Comparison of ENCODE assay signal across 9 mouse cellular contexts in the genomic region with DNA sequence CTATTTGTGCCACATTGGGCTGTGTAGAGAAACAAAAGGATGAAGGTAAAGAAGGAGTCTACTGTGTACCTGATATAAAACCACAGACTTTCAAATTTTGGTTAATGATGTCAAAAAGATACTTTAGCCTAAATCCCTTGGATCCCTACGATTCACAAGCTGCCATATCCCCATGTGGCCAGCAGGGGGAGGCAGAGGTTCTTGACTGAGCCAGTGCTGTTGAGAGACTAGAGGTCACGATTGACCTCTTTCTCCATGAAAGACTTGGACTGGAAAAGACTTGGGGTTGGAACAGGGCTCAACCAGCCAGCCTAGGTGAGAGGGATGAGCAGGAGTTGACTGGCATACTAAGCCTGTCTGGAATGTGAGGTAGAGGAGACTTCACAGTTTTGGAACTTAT. TPM values are rescaled to one million over a fixed set of nuclear protein-coding genes. Genes with fewer than 3 reads are reported as not detected.
DNase-seq lines count a peak whose midpoint lies in the region; ATAC-seq and TF ChIP-seq lines count a peak whose summit lies in the region.
"Had no signal": no experiment of that assay in that cellular context is flagged by ENCODE, and none has a peak within 500 bp of the region (broad histone marks: within the 10 kb centered on the region; RNA-seq: fewer than 3 reads in every experiment).

No protein-coding gene starts in this region.

- peak; percentile 97 for TF ChIP-seq CTCF in E14TG2a.4 (conservative IDR thresholded peaks at IDR 0.05; ENCODE audit: low read length)
- TF ChIP-seq CTCF in lung, postnatal 0 days (IDR thresholded peaks at IDR 0.05) = peak; percentile 93
- peak; percentile 91; the same call in 1 of the 2 replicates for TF ChIP-seq CTCF in small intestine, adult 2 months (IDR thresholded peaks at IDR 0.05; ENCODE audit: extremely low read depth, insufficient read length, insufficient replicate concordance, low read depth, low read length)

- no peaks in the 10 kb centered on the region for H3K36me3 ChIP-seq in forebrain, embryonic 10.5 days (replicated peaks)
- H3K36me3 ChIP-seq in forebrain, embryonic 12.5 days (replicated peaks) = no peaks in the 10 kb centered on the region
- no peaks in the 10 kb centered on the region for H3K36me3 ChIP-seq in E14TG2a.4 (ENCODE audit: insufficient read depth, low read length)
- no peaks in the 10 kb centered on the region for H3K36me3 ChIP-seq in lung, postnatal 0 days (ENCODE audit: insufficient read depth, low read length)
- no peaks in the 10 kb centered on the region for H3K36me3 ChIP-seq in small intestine, adult 2 months (ENCODE audit: control insufficient read depth, insufficient read depth, low read length)

- peak; percentile 49 for DNase-seq in forebrain, embryonic 10.5 days (ENCODE audit: extremely low spot score, low spot score)
- DNase-seq in c-Kit-negative CD71-positive TER-119-positive erythroid progenitor cells, embryonic 14.5 days (ENCODE audit: low read depth, low spot score) = peak; percentile 9
- peak; percentile 16 for DNase-seq in fibroblast of lung, adult 2 months (ENCODE audit: low read depth)
- peak; percentile 11 for DNase-seq in large intestine, adult 2 months (ENCODE audit: low read depth, low spot score)
- peak; percentile 62 for DNase-seq in lung, postnatal 0 days (ENCODE audit: low spot score)

- no peak overlapping the region for H3K4me3 ChIP-seq in forebrain, embryonic 10.5 days
- no peak overlapping the region for H3K4me3 ChIP-seq in forebrain, embryonic 12.5 days (replicated peaks)
- H3K4me3 ChIP-seq in E14TG2a.4 (replicated peaks; ENCODE audit: low read length) = no peak overlapping the region
- H3K4me3 ChIP-seq in lung, postnatal 0 days (ENCODE audit: low read depth, low read length) = no peak overlapping the region
- no peak overlapping the region for H3K4me3 ChIP-seq in small intestine, adult 2 months (ENCODE audit: low read depth, low read length)

- H3K4me2 ChIP-seq in forebrain, embryonic 12.5 days = no peak overlapping the region
- no peak overlapping the region for H3K4me2 ChIP-seq in lung, postnatal 0 days (replicated peaks; ENCODE audit: low read depth, low read length)

- TF ChIP-seq EP300 in lung, postnatal 0 days (IDR thresholded peaks at IDR 0.05) = no peak

- ATAC-seq in forebrain, embryonic 12.5 days (ENCODE audit: low FRiP score) = no peak
- no peak for ATAC-seq in lung, postnatal 0 days

- no peaks in the 10 kb centered on the region for H3K4me1 ChIP-seq in forebrain, embryonic 10.5 days
- H3K4me1 ChIP-seq in forebrain, embryonic 12.5 days = no peaks in the 10 kb centered on the region
- no peaks in the 10 kb centered on the region for H3K4me1 ChIP-seq in E14TG2a.4 (replicated peaks; ENCODE audit: low read depth, low read length)
- no peaks in the 10 kb centered on the region for H3K4me1 ChIP-seq in lung, postnatal 0 days (ENCODE audit: insufficient read depth, low read depth, low read length)
- no peaks in the 10 kb centered on the region for H3K4me1 ChIP-seq in small intestine, adult 2 months (ENCODE audit: control insufficient read depth, insufficient read depth, insufficient read length, low read length)

- WGBS in forebrain, embryonic 10.5 days = 20% methylated on average over 2 of the region's 2 CpGs
- WGBS in forebrain, embryonic 12.5 days = 12% methylated on average over 2 of the region's 2 CpGs
- WGBS in large intestine, adult 2 months = 9% methylated on average over 2 of the region's 2 CpGs
- 1% methylated on average over 2 of the region's 2 CpGs for WGBS in lung, postnatal 0 days
- 4% methylated on average over 2 of the region's 2 CpGs for WGBS in small intestine, adult 2 months

- H3K9ac ChIP-seq in forebrain, embryonic 12.5 days = no peak overlapping the region
- H3K9ac ChIP-seq in lung, postnatal 0 days (replicated peaks; ENCODE audit: low read depth) = no peak overlapping the region

- no peak for TF ChIP-seq POLR2A in small intestine, adult 2 months (IDR thresholded peaks at IDR 0.05; ENCODE audit: low read depth, low read length)

- no peak overlapping the region for H3K27ac ChIP-seq in forebrain, embryonic 10.5 days
- H3K27ac ChIP-seq in forebrain, embryonic 12.5 days = no peak overlapping the region
- no peak overlapping the region for H3K27ac ChIP-seq in lung, postnatal 0 days (ENCODE audit: low read length)
- no peak overlapping the region for H3K27ac ChIP-seq in small intestine, adult 2 months (ENCODE audit: insufficient read depth, low read depth, low read length)
- H3K27ac ChIP-seq: macrophage had no signal

- no peaks in the 10 kb centered on the region for H3K27me3 ChIP-seq in forebrain, embryonic 10.5 days (ENCODE audit: poor library complexity, severe bottlenecking)
- H3K27me3 ChIP-seq in forebrain, embryonic 12.5 days = no peaks in the 10 kb centered on the region
- H3K27me3 ChIP-seq in E14TG2a.4 (ENCODE audit: insufficient read depth, low read length) = peaks cover 4% of the 10 kb centered on the region
- H3K27me3 ChIP-seq in lung, postnatal 0 days (replicated peaks; ENCODE audit: insufficient read depth, low read length) = no peaks in the 10 kb centered on the region
- no peaks in the 10 kb centered on the region for H3K27me3 ChIP-seq in small intestine, adult 2 months (ENCODE audit: control insufficient read depth, insufficient read depth, low read length)

- no peaks in the 10 kb centered on the region for H3K9me3 ChIP-seq in forebrain, embryonic 10.5 days
- no peaks in the 10 kb centered on the region for H3K9me3 ChIP-seq in forebrain, embryonic 12.5 days
- H3K9me3 ChIP-seq in E14TG2a.4 (ENCODE audit: low read length) = no peaks in the 10 kb centered on the region
- H3K9me3 ChIP-seq in lung, postnatal 0 days (ENCODE audit: low read length) = no peaks in the 10 kb centered on the region

RNA-seq across cellular contexts. Expression of gene Gzmf, which starts 7.2 kb away (rescaled TPM):
- polyA plus RNA-seq in forebrain, embryonic 10.5 days (2016; fragmentation: Nextera tagmentation; extraction: Ambion mirVana) = not detected in 2 replicates
- polyA plus RNA-seq in forebrain, embryonic 12.5 days (2016; fragmentation: Nextera tagmentation; extraction: Ambion mirVana) = not detected in 2 replicates
- not detected in 2 replicates for polyA plus RNA-seq in large intestine, adult 2 months (2012; rRNA removed)
- not detected in 2 replicates for polyA plus RNA-seq in lung, postnatal 0 days (2015; fragmentation: Nextera tagmentation; extraction: Ambion mirVana)
- polyA plus RNA-seq in small intestine, adult 2 months (2012; rRNA removed) = not detected in 2 replicates
- polyA plus RNA-seq: macrophage had no signal

RNA-seq across cellular contexts. Expression of gene Gzmn, which starts 29.6 kb away (rescaled TPM):
- not detected in 2 replicates for polyA plus RNA-seq in forebrain, embryonic 10.5 days (2016; fragmentation: Nextera tagmentation; extraction: Ambion mirVana)
- polyA plus RNA-seq in forebrain, embryonic 12.5 days (2016; fragmentation: Nextera tagmentation; extraction: Ambion mirVana) = not detected in 2 replicates
- not detected in 2 replicates for polyA plus RNA-seq in large intestine, adult 2 months (2012; rRNA removed)
- polyA plus RNA-seq in lung, postnatal 0 days (2015; fragmentation: Nextera tagmentation; extraction: Ambion mirVana) = not detected in 2 replicates
- polyA plus RNA-seq in small intestine, adult 2 months (2012; rRNA removed) = not detected in 2 replicates
- polyA plus RNA-seq: macrophage had no signal

RNA-seq across cellular contexts. Expression of gene Gzmc, which starts 30.5 kb away (rescaled TPM):
- polyA plus RNA-seq in forebrain, embryonic 10.5 days (2016; fragmentation: Nextera tagmentation; extraction: Ambion mirVana) = 0.36 TPM in 1 of 2 replicates, not detected in the other
- not detected in 2 replicates for polyA plus RNA-seq in forebrain, embryonic 12.5 days (2016; fragmentation: Nextera tagmentation; extraction: Ambion mirVana)
- 0.22 TPM in 1 of 2 replicates, not detected in the other for polyA plus RNA-seq in large intestine, adult 2 months (2012; rRNA removed)
- not detected in 2 replicates for polyA plus RNA-seq in lung, postnatal 0 days (2015; fragmentation: Nextera tagmentation; extraction: Ambion mirVana)
- polyA plus RNA-seq in small intestine, adult 2 months (2012; rRNA removed) = not detected in 2 replicates
- polyA plus RNA-seq: macrophage had no signal

RNA-seq across cellular contexts. Expression of gene Gzmg, which starts 44.6 kb away (rescaled TPM):
- not detected in 2 replicates for polyA plus RNA-seq in forebrain, embryonic 10.5 days (2016; fragmentation: Nextera tagmentation; extraction: Ambion mirVana)
- polyA plus RNA-seq in forebrain, embryonic 12.5 days (2016; fragmentation: Nextera tagmentation; extraction: Ambion mirVana) = not detected in 2 replicates
- polyA plus RNA-seq in large intestine, adult 2 months (2012; rRNA removed) = not detected in 2 replicates
- not detected in 2 replicates for polyA plus RNA-seq in lung, postnatal 0 days (2015; fragmentation: Nextera tagmentation; extraction: Ambion mirVana)
- polyA plus RNA-seq in small intestine, adult 2 months (2012; rRNA removed) = not detected in 2 replicates
- polyA plus RNA-seq: macrophage had no signal

RNA-seq across cellular contexts. Expression of gene Gzmb, which starts 58.1 kb away (rescaled TPM):
- not detected in 2 replicates for polyA plus RNA-seq in forebrain, embryonic 10.5 days (2016; fragmentation: Nextera tagmentation; extraction: Ambion mirVana)
- not detected in 2 replicates for polyA plus RNA-seq in forebrain, embryonic 12.5 days (2016; fragmentation: Nextera tagmentation; extraction: Ambion mirVana)
- polyA plus RNA-seq in large intestine, adult 2 months (2012; rRNA removed) = 21.5 and 33.5 TPM in 2 replicates
- polyA plus RNA-seq in lung, postnatal 0 days (2015; fragmentation: Nextera tagmentation; extraction: Ambion mirVana) = 1.4 TPM in 2 replicates
- polyA plus RNA-seq in small intestine, adult 2 months (2012; rRNA removed) = 11.1 and 12.3 TPM in 2 replicates

Comparison
In these comparisons a context has a peak if more than half of its experiments do, and no peak if none do; other contexts are left out.
1. DNase-seq: peak in every context shown above with its lines; median percentile 62 in lung, postnatal 0 days; 49 in forebrain, embryonic 10.5 days; 16 in fibroblast of lung, adult 2 months; 11 in large intestine, adult 2 months; 9 in c-Kit-negative CD71-positive TER-119-positive erythroid progenitor cells, embryonic 14.5 days.